Mouse (Mus musculus) liver, embryonic 12.5 days (tissue): ENCODE results near the gene Ece1. TPM values are rescaled to one million over a fixed set of nuclear protein-coding genes. Genes with fewer than 3 reads are reported as not detected.

ENCODE experiments used
- ATAC-seq: fragments of 200-750 bp; cut with Nextera tagmentation; 2 replicates; pipeline ENCODE4 v1.8.0; 2017; ENCODE audit warnings: moderate number of reproducible peaks, mild to moderate bottlenecking, moderate library complexity
- H3K27ac ChIP-seq: fragments of 300-500 bp; sonication (generic); 2 replicates; pipeline ENCODE4 v1.5.1; 2016; ENCODE audit warnings: mild to moderate bottlenecking
- H3K27me3 ChIP-seq: fragments of 300-500 bp; sonication (generic); replicated peaks from 2 replicates; pipeline ENCODE4 v1.6.1; 2016; ENCODE audit warnings: mild to moderate bottlenecking, moderate library complexity
- H3K36me3 ChIP-seq: fragments of 300-500 bp; sonication (generic); 2 replicates; pipeline ENCODE4 v1.6.1; 2016; ENCODE audit warnings: mild to moderate bottlenecking, moderate library complexity
- H3K4me1 ChIP-seq: fragments of 300-500 bp; sonication (generic); 2 replicates; pipeline ENCODE4 v1.6.1; 2016
- H3K4me2 ChIP-seq: fragments of 300-500 bp; sonication (generic); 2 replicates; pipeline ENCODE4 v1.6.1; 2016; ENCODE audit warnings: mild to moderate bottlenecking, moderate library complexity
- H3K4me3 ChIP-seq: fragments of 300-500 bp; sonication (generic); 2 replicates; pipeline ENCODE4 v1.5.1; 2016; ENCODE audit warnings: mild to moderate bottlenecking, moderate library complexity
- H3K9ac ChIP-seq: fragments of 300-500 bp; sonication (generic); 2 replicates; pipeline ENCODE4 v1.6.1; 2016; ENCODE audit warnings: mild to moderate bottlenecking, moderate library complexity
- H3K9me3 ChIP-seq: fragments of 300-500 bp; sonication (generic); replicated peaks from 2 replicates; pipeline ENCODE4 v1.6.1; 2016; ENCODE audit warnings: mild to moderate bottlenecking, moderate library complexity
- WGBS: fragments of 180-500 bp; shearing (Covaris S2); methylation state at CpG from one replicate; pipeline ENCODE4 v1.1.7; 2016; ENCODE audit not compliant: insufficient replicate concordance; 5-methylcytosine and 5-hydroxymethylcytosine counted together
- polyA plus RNA-seq: library from polyadenylated mRNA; unstranded; fragments of >200 nt; fragmentation: Nextera tagmentation; extraction: Ambion mirVana; gene quantifications from 2 replicates; pipeline ENCODE4 v1.2.1, GENCODE M21; 2016

Ece1 gene
- polyA plus RNA-seq, 1 experiment from 2014 or later: 17.8 TPM

- Histone ChIP-seq H3K27ac (peak overlapping the region; percentile 94), H3K9ac (no peak overlapping the region), H3K36me3 (peaks cover 54% of the 10 kb centered on the region), H3K27me3 (no peaks in the 10 kb centered on the region), H3K4me3 (no peak overlapping the region), H3K4me1 (peaks cover 56% of the 10 kb centered on the region), H3K9me3 (no peaks in the 10 kb centered on the region), H3K4me2 (no peak overlapping the region)
- no peak for ATAC-seq
- WGBS: 66% methylated on average over 6 of the region's 6 CpGs
These were observed 70.6 kb downstream of the Ece1 start for GRCm38 (mm10) chr4:137932554-137933178.

GRCm38 (mm10) chr4:137933328-137933727 lies 71.3 kb downstream of the Ece1 start:
- peaks cover 50% of the 10 kb centered on the region for H3K4me1 ChIP-seq
- H3K4me3 ChIP-seq: no peak overlapping the region
- no peak for ATAC-seq
- peaks cover 54% of the 10 kb centered on the region for H3K36me3 ChIP-seq
- H3K9ac ChIP-seq: no peak overlapping the region
- no peaks in the 10 kb centered on the region for H3K9me3 ChIP-seq
- H3K27me3 ChIP-seq: no peaks in the 10 kb centered on the region
- H3K27ac ChIP-seq: peak overlapping the region; percentile 30; the same call in 1 of the 2 replicates
- 67% methylated on average over 5 of the region's 5 CpGs for WGBS
- H3K4me2 ChIP-seq: no peak overlapping the region

- Histone ChIP-seq H3K36me3 (peaks cover 66% of the 10 kb centered on the region), H3K27me3 (no peaks in the 10 kb centered on the region), H3K9me3 (no peaks in the 10 kb centered on the region), H3K4me2 (no peak overlapping the region), H3K9ac (no peak overlapping the region), H3K4me1 (peaks cover 22% of the 10 kb centered on the region), H3K27ac (no peak overlapping the region), H3K4me3 (no peak overlapping the region)
- no peak for ATAC-seq
- WGBS: 88% methylated on average over 4 of the region's 4 CpGs
These were observed 74.1 kb downstream of the Ece1 start for GRCm38 (mm10) chr4:137936134-137936533.

- 85% methylated on average over 10 of the region's 10 CpGs for WGBS
These were observed 78.0 kb downstream of the Ece1 start for GRCm38 (mm10) chr4:137940061-137940460.

GRCm38 (mm10) chr4:137941131-137941844 lies 79.3 kb downstream of the Ece1 start:
- Histone ChIP-seq H3K9me3 (no peaks in the 10 kb centered on the region), H3K4me2 (no peak overlapping the region), H3K27ac (no peak overlapping the region), H3K27me3 (no peaks in the 10 kb centered on the region), H3K4me1 (peaks cover 7% of the 10 kb centered on the region), H3K36me3 (peaks cover 76% of the 10 kb centered on the region), H3K4me3 (no peak overlapping the region), H3K9ac (no peak overlapping the region)
- no peak for ATAC-seq
- WGBS: 85% methylated on average over 12 of the region's 12 CpGs

More at GRCm38 (mm10) chr4:137940061-137940460, 78.0 kb downstream of the Ece1 start:
- Histone ChIP-seq H3K9me3 (no peaks in the 10 kb centered on the region), H3K36me3 (peaks cover 73% of the 10 kb centered on the region), H3K4me2 (no peak overlapping the region), H3K27ac (no peak overlapping the region), H3K9ac (no peak overlapping the region), H3K4me3 (no peak overlapping the region), H3K4me1 (peaks cover 7% of the 10 kb centered on the region), H3K27me3 (no peaks in the 10 kb centered on the region)
- ATAC-seq: no peak

- ATAC-seq: peak; percentile 35
- Histone ChIP-seq H3K36me3 (peaks cover 71% of the 10 kb centered on the region), H3K4me2 (no peak overlapping the region), H3K9ac (no peak overlapping the region), H3K27ac (no peak overlapping the region), H3K4me1 (peaks cover 7% of the 10 kb centered on the region), H3K9me3 (no peaks in the 10 kb centered on the region), H3K4me3 (no peak overlapping the region), H3K27me3 (no peaks in the 10 kb centered on the region)
- 74% methylated on average over 17 of the region's 17 CpGs for WGBS
These were observed 80.1 kb downstream of the Ece1 start for GRCm38 (mm10) chr4:137941871-137942781.

- Histone ChIP-seq H3K27ac (no peak overlapping the region), H3K9me3 (no peaks in the 10 kb centered on the region), H3K4me1 (peaks cover 7% of the 10 kb centered on the region), H3K4me3 (no peak overlapping the region), H3K27me3 (no peaks in the 10 kb centered on the region), H3K36me3 (peaks cover 64% of the 10 kb centered on the region), H3K9ac (no peak overlapping the region), H3K4me2 (no peak overlapping the region)
- WGBS: 74% methylated on average over 9 of the region's 9 CpGs
- ATAC-seq: no peak
These were observed 80.9 kb downstream of the Ece1 start for GRCm38 (mm10) chr4:137942782-137943486.

GRCm38 (mm10) chr4:137943540-137943939 lies 81.5 kb downstream of the Ece1 start:
- 71% methylated on average over 10 of the region's 10 CpGs for WGBS
- Histone ChIP-seq H3K4me2 (no peak overlapping the region), H3K27me3 (no peaks in the 10 kb centered on the region), H3K4me3 (no peak overlapping the region), H3K4me1 (peaks cover 7% of the 10 kb centered on the region), H3K9ac (no peak overlapping the region), H3K9me3 (no peaks in the 10 kb centered on the region), H3K27ac (no peak overlapping the region; the same call in 1 of the 2 replicates), H3K36me3 (peaks cover 66% of the 10 kb centered on the region)
- ATAC-seq: no peak

- H3K36me3 ChIP-seq: peaks cover 68% of the 10 kb centered on the region
- H3K9ac ChIP-seq: no peak overlapping the region
- no peaks in the 10 kb centered on the region for H3K9me3 ChIP-seq
- ATAC-seq: no peak
- H3K4me3 ChIP-seq: no peak overlapping the region
- H3K27ac ChIP-seq: no peak overlapping the region
- no peaks in the 10 kb centered on the region for H3K27me3 ChIP-seq
- 62% methylated on average over 4 of the region's 4 CpGs for WGBS
- H3K4me1 ChIP-seq: peaks cover 7% of the 10 kb centered on the region
- H3K4me2 ChIP-seq: no peak overlapping the region
These were observed 83.3 kb downstream of the Ece1 start for GRCm38 (mm10) chr4:137945376-137945775.

GRCm38 (mm10) chr4:137946419-137946818 lies 84.4 kb downstream of the Ece1 start:
- 85% methylated on average over 9 of the region's 11 CpGs for WGBS
- H3K4me2 ChIP-seq: no peak overlapping the region
- H3K27ac ChIP-seq: no peak overlapping the region
- no peak for ATAC-seq
- no peak overlapping the region for H3K9ac ChIP-seq
- H3K9me3 ChIP-seq: no peaks in the 10 kb centered on the region
- peaks cover 63% of the 10 kb centered on the region for H3K36me3 ChIP-seq
- peaks cover 7% of the 10 kb centered on the region for H3K4me1 ChIP-seq
- no peak overlapping the region for H3K4me3 ChIP-seq
- H3K27me3 ChIP-seq: no peaks in the 10 kb centered on the region

GRCm38 (mm10) chr4:137952840-137953239 lies 90.8 kb downstream of the Ece1 start:
- Histone ChIP-seq H3K27ac (no peak overlapping the region), H3K9me3 (no peaks in the 10 kb centered on the region), H3K9ac (no peak overlapping the region), H3K4me3 (no peak overlapping the region), H3K4me1 (peaks cover 27% of the 10 kb centered on the region), H3K4me2 (no peak overlapping the region), H3K36me3 (peaks cover 61% of the 10 kb centered on the region), H3K27me3 (no peaks in the 10 kb centered on the region)
- ATAC-seq: no peak
- WGBS: 47% methylated on average over 4 of the region's 4 CpGs
